Mouse (Mus musculus) forebrain, postnatal 0 days (tissue): ENCODE measurements around the gene Ubb. TPM values are rescaled to one million over a fixed set of nuclear protein-coding genes. Genes with fewer than 3 reads are reported as not detected.

Source experiments
- ATAC-seq: fragments of 200-750 bp; cut with Nextera tagmentation; 2 replicates; pipeline ENCODE4 v1.8.0; 2017; ENCODE audit warnings: mild to moderate bottlenecking, moderate library complexity
- DNase-seq: peaks from one replicate; pipeline ENCODE4 v3.0.0-alpha.2; 2015
- H3K27ac ChIP-seq: fragments of 300-500 bp; sonication (generic); 2 replicates; pipeline ENCODE4 v1.5.1; 2014; ENCODE audit warnings: low read depth, mild to moderate bottlenecking, antibody characterized with exemption, low read length, moderate library complexity, mixed read lengths
- H3K27me3 ChIP-seq: fragments of 300-500 bp; sonication (generic); 2 replicates; pipeline ENCODE4 v1.6.1; 2014; ENCODE audit warnings: mild to moderate bottlenecking, low read length, mixed read lengths; ENCODE audit not compliant: insufficient read depth
- H3K36me3 ChIP-seq: fragments of 300-500 bp; sonication (generic); 2 replicates; pipeline ENCODE4 v1.6.1; 2014; ENCODE audit warnings: mild to moderate bottlenecking, moderate library complexity; ENCODE audit not compliant: insufficient read depth
- H3K4me1 ChIP-seq: fragments of 300-500 bp; sonication (generic); 2 replicates; pipeline ENCODE4 v1.6.1; 2014; ENCODE audit warnings: antibody characterized with exemption; ENCODE audit not compliant: insufficient read depth
- H3K4me2 ChIP-seq: fragments of 300-500 bp; sonication (generic); 2 replicates; pipeline ENCODE4 v1.6.1; 2014; ENCODE audit warnings: low read depth, mild to moderate bottlenecking, moderate library complexity
- H3K4me3 ChIP-seq: fragments of 300-500 bp; sonication (generic); 2 replicates; pipeline ENCODE4 v1.5.1; 2014; ENCODE audit warnings: low read depth, low read length, mixed read lengths
- H3K9ac ChIP-seq: fragments of 300-500 bp; sonication (generic); 2 replicates; pipeline ENCODE4 v1.6.1; 2014; ENCODE audit warnings: mild to moderate bottlenecking
- H3K9me3 ChIP-seq: fragments of 300-500 bp; sonication (generic); 2 replicates; pipeline ENCODE4 v1.6.1; 2016; ENCODE audit warnings: low read length
- CTCF ChIP-seq: sonication (generic); IDR thresholded peaks from 2 replicates; pipeline ENCODE4 v1.5.1; 2016; ENCODE audit warnings: antibody characterized with exemption, control low read depth, low read depth
- WGBS: fragments of 180-500 bp; shearing (Covaris S2); extraction: QIAGEN DNeasy Blood & Tissue Kit; methylation state at CpG from one replicate; pipeline ENCODE4 v1.1.7; 2014; 5-methylcytosine and 5-hydroxymethylcytosine counted together
- polyA plus RNA-seq: library from polyadenylated mRNA; unstranded; fragments of >200 nt; fragmentation: Nextera tagmentation; extraction: Ambion mirVana; gene quantifications from 2 replicates; pipeline ENCODE4 v1.2.1, GENCODE M21; 2015
- total RNA-seq: library from RNA; depleted of rRNA; stranded (reverse); fragments of >200 nt; gene quantifications from 2 replicates; pipeline ENCODE4 v1.2.3, GENCODE M21; 2014

The Ubb gene
- total and polyA plus RNA-seq, 2 experiments from 2014 or later, result 1,190 to 4,663 TPM

- no peak for TF ChIP-seq CTCF
- ATAC-seq (no peak), DNase-seq (no peak)
- H3K9me3 ChIP-seq, result no peaks in the 10 kb centered on the region
- no peaks in the 10 kb centered on the region for H3K36me3 ChIP-seq
- 75% methylated on average over 3 of the region's 3 CpGs for WGBS
- no peaks in the 10 kb centered on the region for H3K4me1 ChIP-seq
- no peaks in the 10 kb centered on the region for H3K27me3 ChIP-seq
- H3K4me3 ChIP-seq, result no peak overlapping the region
- no peak overlapping the region for H3K9ac ChIP-seq
- no peak overlapping the region for H3K4me2 ChIP-seq
- H3K27ac ChIP-seq, result no peak overlapping the region
Observed at GRCm38 (mm10) chr11:62568300-62568699, 17.3 kb downstream of the Ubb start.

- DNase-seq (no peak), ATAC-seq (no peak)
- WGBS, result 80% methylated on average over 6 of the region's 6 CpGs
- Histone ChIP-seq H3K9ac (peak within 1 kb of the TSS; percentile 71), H3K4me1 (peaks cover 5% of the 10 kb centered on the region; the same call in 1 of the 2 replicates), H3K4me3 (peak within 1 kb of the TSS; percentile 66), H3K9me3 (no peaks in the 10 kb centered on the region), H3K27ac (no peak within 1 kb of the TSS; the same call in 1 of the 2 replicates), H3K4me2 (peak within 1 kb of the TSS; percentile 94), H3K36me3 (0 out of 2 replicates have a peak, but pooled peaks cover 2% of the 10 kb centered on the region), H3K27me3 (no peaks in the 10 kb centered on the region)
- TF ChIP-seq CTCF, result no peak
Observed at GRCm38 (mm10) chr11:62573959-62574702, 23.2 kb downstream of the Ubb start, which contains the start of gene Trpv2. Gene Trpv2 (plus strand): TSS chr11:62574486.

- 84% methylated on average over 4 of the region's 4 CpGs for whole genome bisulfite sequencing
- H3K4me1 ChIP-seq, result peaks cover 5% of the 10 kb centered on the region; the same call in 1 of the 2 replicates
- H3K36me3 ChIP-seq, result 0 out of 2 replicates have a peak, but pooled peaks cover 3% of the 10 kb centered on the region
- no peak for ATAC-seq
- H3K4me3 ChIP-seq, result no peak overlapping the region
- no peak overlapping the region for H3K9ac ChIP-seq
- no peak overlapping the region for H3K27ac ChIP-seq
- no peaks in the 10 kb centered on the region for H3K9me3 ChIP-seq
- no peak overlapping the region for H3K4me2 ChIP-seq
- DNase-seq, result no peak
- TF ChIP-seq CTCF, result no peak
- H3K27me3 ChIP-seq, result no peaks in the 10 kb centered on the region
Observed at GRCm38 (mm10) chr11:62574703-62575085, 23.7 kb downstream of the Ubb start.

- Histone ChIP-seq H3K4me3 (peak overlapping the region; percentile 66), H3K9ac (peak overlapping the region; percentile 71), H3K4me2 (peak overlapping the region; percentile 94), H3K4me1 (peaks cover 5% of the 10 kb centered on the region; the same call in 1 of the 2 replicates), H3K27me3 (no peaks in the 10 kb centered on the region), H3K36me3 (0 out of 2 replicates have a peak, but pooled peaks cover 3% of the 10 kb centered on the region), H3K9me3 (no peaks in the 10 kb centered on the region), H3K27ac (peak overlapping the region; percentile 75)
- ATAC-seq (peak; percentile 86), DNase-seq (peak; percentile 91)
- WGBS, result 0% methylated on average over 9 of the region's 9 CpGs
- peak; percentile 95 for TF ChIP-seq CTCF
Observed at GRCm38 (mm10) chr11:62575297-62575658, 24.3 kb downstream of the Ubb start.

GRCm38 (mm10) chr11:62575659-62576438, 24.9 kb downstream of the Ubb start:
- no peaks in the 10 kb centered on the region for H3K27me3 ChIP-seq
- H3K4me3 ChIP-seq, result peak overlapping the region; percentile 66
- 11% methylated on average over 27 of the region's 27 CpGs for WGBS
- ATAC-seq (peak; percentile 67), DNase-seq (peak; percentile 70)
- H3K4me2 ChIP-seq, result peak overlapping the region; percentile 94
- H3K9ac ChIP-seq, result peak overlapping the region; percentile 71
- peak overlapping the region; percentile 75 for H3K27ac ChIP-seq
- H3K36me3 ChIP-seq, result 0 out of 2 replicates have a peak, but pooled peaks cover 3% of the 10 kb centered on the region
- no peak for TF ChIP-seq CTCF
- H3K9me3 ChIP-seq, result no peaks in the 10 kb centered on the region
- peaks cover 5% of the 10 kb centered on the region; the same call in 1 of the 2 replicates for H3K4me1 ChIP-seq

- no peaks in the 10 kb centered on the region for H3K9me3 ChIP-seq
- peak; percentile 23; the same call in 1 of the 2 replicates for ATAC-seq
- H3K4me3 ChIP-seq, result peak overlapping the region; percentile 66
- H3K27me3 ChIP-seq, result no peaks in the 10 kb centered on the region
- H3K4me2 ChIP-seq, result peak overlapping the region; percentile 94
- 59% methylated on average over 16 of the region's 16 CpGs for WGBS
- DNase-seq, result peak; percentile 13
- peak overlapping the region; percentile 75; the same call in 1 of the 2 replicates for H3K27ac ChIP-seq
- 0 out of 2 replicates have a peak, but pooled peaks cover 3% of the 10 kb centered on the region for H3K36me3 ChIP-seq
- no peak for TF ChIP-seq CTCF
- peak overlapping the region; percentile 71 for H3K9ac ChIP-seq
- peaks cover 5% of the 10 kb centered on the region; the same call in 1 of the 2 replicates for H3K4me1 ChIP-seq
Observed at GRCm38 (mm10) chr11:62576530-62577152, 25.7 kb downstream of the Ubb start.
